Mouse (Mus musculus): ENCODE measurements around the gene Rcl1. TPM values are rescaled to one million over a fixed set of nuclear protein-coding genes. Genes with fewer than 3 reads are reported as not detected.

Rcl1 gene
- polyA plus RNA-seq, 1 experiment from 2014 or later = 49.5 TPM

DNA sequence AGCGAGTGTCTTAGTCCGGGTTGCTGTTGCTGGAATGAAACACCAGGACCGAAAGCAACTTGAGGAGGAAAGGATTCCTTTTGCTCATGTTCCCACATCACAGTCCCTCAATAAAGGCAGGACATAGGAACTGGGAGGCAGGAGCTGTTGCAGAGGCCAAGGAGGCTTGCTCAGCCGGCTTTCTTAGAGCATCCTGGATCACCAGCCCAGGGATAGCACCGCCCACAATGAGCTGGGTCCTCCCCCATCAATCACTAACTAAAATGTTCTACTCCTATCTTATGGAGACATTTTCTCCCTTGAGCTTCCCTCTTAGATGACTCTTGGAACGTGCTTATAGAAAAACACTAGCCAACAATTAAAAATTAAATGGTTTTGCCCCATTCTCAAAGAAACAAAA is 48.4 kb downstream of the Rcl1 start:
- DNase-seq (ENCODE audit: low spot score) = no peak

DNA sequence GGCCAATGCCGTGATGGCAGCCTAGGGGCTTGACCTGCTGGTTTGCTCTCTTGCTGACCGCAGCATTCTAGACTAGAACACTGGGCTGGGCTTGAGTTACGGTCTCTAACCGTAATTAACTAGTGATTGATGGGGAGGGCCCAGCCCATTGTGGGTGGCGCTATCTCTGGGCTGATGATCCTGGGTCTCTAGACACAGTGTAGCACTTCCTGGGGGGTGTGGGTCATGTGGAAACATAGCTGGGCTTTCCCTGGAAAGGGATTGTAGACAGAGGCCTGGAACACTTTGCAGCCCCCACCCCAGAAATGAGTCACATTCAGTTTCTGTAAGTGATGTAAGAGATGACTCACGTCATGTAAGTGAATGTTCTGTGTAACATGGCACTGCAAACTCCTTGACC is 48.9 kb downstream of the Rcl1 start:
- no peak for DNase-seq (ENCODE audit: low spot score)

GRCm38 (mm10) chr19:29151443-29151842 is 50.3 kb downstream of the Rcl1 start:
- DNase-seq (ENCODE audit: low spot score) = no peak

DNA sequence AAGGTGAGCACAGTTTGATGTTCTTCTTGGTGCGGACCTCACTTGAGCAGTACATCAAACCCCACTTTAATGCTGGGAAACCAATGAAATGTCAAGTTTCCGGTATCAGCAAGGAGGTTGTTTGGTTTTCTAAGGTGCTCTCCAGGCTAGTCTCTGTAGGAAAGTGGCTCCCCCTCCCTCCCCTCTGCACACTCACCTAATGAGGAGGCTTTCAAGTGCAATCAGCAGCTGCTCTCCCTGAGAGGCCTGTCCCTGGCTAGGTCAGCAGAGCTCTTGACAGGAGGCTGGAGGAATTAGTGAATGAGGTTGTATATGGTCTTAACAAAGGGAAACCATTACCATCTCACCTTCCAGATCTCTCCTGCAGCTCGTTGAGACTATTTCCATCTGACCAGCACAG is 54.4 kb downstream of the Rcl1 start:
- DNase-seq (ENCODE audit: low spot score) = no peak

GRCm38 (mm10) chr19:29156417-29156816 is 55.2 kb downstream of the Rcl1 start:
- DNase-seq (ENCODE audit: low spot score) = no peak

DNA sequence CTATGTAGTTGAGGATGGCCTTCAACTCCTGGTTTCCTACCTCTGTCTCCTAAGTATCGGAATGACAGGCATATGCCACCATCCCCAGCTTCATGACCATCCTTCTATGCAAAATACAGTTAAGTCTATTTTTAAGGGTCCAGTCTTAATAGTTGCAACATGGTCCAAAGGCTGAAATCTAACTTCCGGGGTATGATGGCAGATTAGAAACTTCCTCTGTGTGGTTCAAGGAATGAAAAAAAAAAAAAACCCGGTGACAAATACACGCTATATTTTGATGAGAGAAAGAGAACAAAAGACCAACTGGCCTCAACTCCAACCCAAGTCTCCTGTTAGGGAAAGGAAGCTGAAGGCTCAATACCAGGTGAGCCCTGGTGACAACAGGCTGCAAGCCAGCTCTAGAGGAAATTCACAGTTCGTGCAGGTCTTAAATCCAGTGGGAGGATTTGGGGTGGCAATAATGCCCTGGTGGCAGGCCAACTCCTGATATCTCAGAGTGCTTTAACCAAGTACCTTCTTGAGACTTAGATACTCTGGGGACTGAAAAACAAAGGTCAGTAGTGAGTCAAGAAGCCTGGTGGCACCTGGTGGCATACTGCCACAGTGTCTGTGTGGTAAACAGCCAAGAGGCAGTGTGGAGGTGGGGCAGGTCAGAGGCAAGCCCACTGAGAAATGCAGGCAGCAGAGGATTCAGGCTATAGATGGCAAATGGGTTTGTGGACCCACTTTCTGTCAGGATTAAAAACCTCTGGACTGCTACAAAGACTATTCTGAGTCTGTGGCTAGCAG is 56.7 kb downstream of the Rcl1 start:
- no peak for DNase-seq (ENCODE audit: low spot score)

- no peak for DNase-seq (ENCODE audit: low spot score)
These were observed 57.3 kb downstream of the Rcl1 start for GRCm38 (mm10) chr19:29158486-29158885.

DNA sequence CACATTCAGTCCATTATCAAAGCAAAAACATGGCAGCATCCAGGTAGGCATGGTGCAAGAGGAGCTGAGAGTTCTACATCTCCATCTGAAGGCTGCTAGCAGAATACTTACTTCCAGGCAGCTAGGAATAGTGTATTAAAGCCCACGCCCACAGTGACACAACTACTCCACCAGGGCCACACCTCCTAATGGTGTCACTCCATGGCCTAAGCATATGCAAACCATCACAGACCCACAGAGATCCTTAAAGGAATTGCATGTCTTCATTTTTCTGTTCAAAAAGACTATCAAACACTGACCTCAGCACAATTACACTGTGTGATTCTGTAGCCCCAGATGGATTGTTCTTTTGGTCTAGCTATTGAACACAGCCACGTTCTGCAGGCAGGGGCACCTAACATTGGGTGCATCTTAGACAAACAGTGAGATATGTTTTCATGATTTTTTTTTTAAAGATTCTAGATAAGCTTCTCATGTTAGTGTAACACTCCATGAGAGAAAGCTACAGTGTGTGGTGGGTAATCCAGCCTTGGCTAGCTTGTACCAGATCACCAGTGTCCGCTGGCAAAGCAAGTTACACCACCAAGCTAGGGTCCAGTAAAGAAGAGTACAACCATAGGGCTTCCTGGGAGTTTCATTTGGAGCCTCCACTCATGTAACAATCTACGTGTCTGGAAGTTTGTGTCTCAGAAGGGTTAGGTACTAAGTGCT is 62.8 kb downstream of the Rcl1 start:
- DNase-seq (ENCODE audit: low spot score) = no peak

GRCm38 (mm10) chr19:29164528-29165166 is 63.5 kb downstream of the Rcl1 start:
- no peak for DNase-seq (ENCODE audit: low spot score)

DNA sequence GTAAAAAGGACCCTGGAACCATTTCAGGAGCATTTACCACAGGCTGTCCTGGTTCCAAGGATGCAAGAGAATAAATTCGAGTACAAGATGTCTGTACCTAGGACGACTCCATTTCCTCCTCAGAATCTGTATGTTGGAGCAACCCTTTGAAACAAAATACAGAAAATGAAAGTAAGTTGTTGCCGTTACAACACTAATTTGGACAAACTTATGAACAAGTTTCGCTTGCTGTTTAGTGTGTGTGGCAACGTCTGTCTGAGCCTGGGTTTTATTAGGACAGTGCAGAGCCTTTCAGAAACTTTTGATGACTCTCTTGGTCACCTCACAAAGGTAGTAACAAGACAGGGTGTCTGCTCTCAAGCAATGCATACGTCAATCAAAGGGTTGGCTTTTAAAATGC is 66.8 kb downstream of the Rcl1 start:
- DNase-seq (ENCODE audit: low spot score) = no peak

- DNase-seq (ENCODE audit: low spot score) = no peak
These were observed 79.2 kb downstream of the Rcl1 start for GRCm38 (mm10) chr19:29180336-29180735.

- no peak for DNase-seq (ENCODE audit: low spot score)
These were observed 81.0 kb downstream of the Rcl1 start for GRCm38 (mm10) chr19:29182166-29182565.

GRCm38 (mm10) chr19:29185122-29185521 is 83.9 kb downstream of the Rcl1 start:
- no peak for DNase-seq (ENCODE audit: low spot score)

GRCm38 (mm10) chr19:29185552-29186232 is 84.5 kb downstream of the Rcl1 start:
- no peak for DNase-seq (ENCODE audit: low spot score)

- no peak for DNase-seq (ENCODE audit: low spot score)
These were observed 87.7 kb downstream of the Rcl1 start for GRCm38 (mm10) chr19:29188879-29189278.

MicroRNA genes within 50 kb of the gene (microRNA counts, 519-probe panel; counts per million panel counts)
- 3,380 counts per million, percentile 75 among the panel's probes with 10 or more counts for microRNA mmu-miR-101b

Small RNA genes within 50 kb of the gene (microRNA-seq; reads per million reads assigned to microRNA genes)
- 4,174 reads per million, percentile 86 among the genes with 10 or more reads in this experiment for gene Mir101b (ENCODE audit: borderline number of aligned reads)

Other genes starting within 250 kb of the Rcl1 start
- 8.5 TPM in 2 replicates for gene Plpp6, start 137.4 kb upstream of the Rcl1 start, polyA plus RNA-seq (2015; fragmentation: Nextera tagmentation; extraction: Ambion mirVana)
- gene 4430402I18Rik, start 133.6 kb upstream of the Rcl1 start, polyA plus RNA-seq (2015; fragmentation: Nextera tagmentation; extraction: Ambion mirVana) = 0.42 and 0.83 TPM in 2 replicates
- gene Cdc37l1, start 111.0 kb upstream of the Rcl1 start, polyA plus RNA-seq (2015; fragmentation: Nextera tagmentation; extraction: Ambion mirVana) = 27.2 and 32.2 TPM in 2 replicates
- gene Ak3, start 53.4 kb upstream of the Rcl1 start, polyA plus RNA-seq (2015; fragmentation: Nextera tagmentation; extraction: Ambion mirVana) = 56.1 and 59.4 TPM in 2 replicates
- gene Jak2, start 150.5 kb downstream of the Rcl1 start, polyA plus RNA-seq (2015; fragmentation: Nextera tagmentation; extraction: Ambion mirVana) = 15.8 and 16.7 TPM in 2 replicates
- 13.5 and 15.1 TPM in 2 replicates for gene Insl6, start 224.0 kb downstream of the Rcl1 start, polyA plus RNA-seq (2015; fragmentation: Nextera tagmentation; extraction: Ambion mirVana)
- gene Rln1, start 233.3 kb downstream of the Rcl1 start, polyA plus RNA-seq (2015; fragmentation: Nextera tagmentation; extraction: Ambion mirVana) = 0.51 and 0.59 TPM in 2 replicates

All from thymus, postnatal 0 days (tissue).